Mouse (Mus musculus) kidney, postnatal 0 days (tissue): ENCODE measurements around the gene Wipf2. TPM values are rescaled to one million over a fixed set of nuclear protein-coding genes. Genes with fewer than 3 reads are reported as not detected.

ENCODE experiments used
- ATAC-seq: fragments of 200-750 bp; cut with Nextera tagmentation; replicated peaks from 2 replicates; pipeline ENCODE4 v1.8.0; 2017; ENCODE audit warnings: low read depth, moderate number of reproducible peaks, moderate TSS enrichment, moderate library complexity; ENCODE audit not compliant: low FRiP score
- DNase-seq: peaks from one replicate; pipeline ENCODE4 v3.0.0-alpha.2; 2016; ENCODE audit warnings: low spot score
- H3K27ac ChIP-seq: fragments of 300-500 bp; sonication (generic); 2 replicates; pipeline ENCODE4 v1.5.1; 2014; ENCODE audit warnings: mild to moderate bottlenecking
- H3K27me3 ChIP-seq: fragments of 300-500 bp; sonication (generic); 2 replicates; pipeline ENCODE4 v1.6.1; 2014; ENCODE audit warnings: low read length, mixed read lengths; ENCODE audit not compliant: insufficient read depth
- H3K36me3 ChIP-seq: fragments of 300-500 bp; sonication (generic); 2 replicates; pipeline ENCODE4 v1.6.1; 2014; ENCODE audit warnings: low read length, mixed read lengths; ENCODE audit not compliant: insufficient read depth
- H3K4me1 ChIP-seq: fragments of 300-500 bp; sonication (generic); replicated peaks from 2 replicates; pipeline ENCODE4 v1.6.1; 2014; ENCODE audit warnings: antibody characterized with exemption, low read length, mixed read lengths; ENCODE audit not compliant: insufficient read depth
- H3K4me2 ChIP-seq: fragments of 300-500 bp; sonication (generic); 2 replicates; pipeline ENCODE4 v1.6.1; 2014; ENCODE audit warnings: mild to moderate bottlenecking, low read length, moderate library complexity, mixed read lengths
- H3K4me3 ChIP-seq: fragments of 300-500 bp; sonication (generic); replicated peaks from 2 replicates; pipeline ENCODE4 v1.5.1; 2014; ENCODE audit warnings: low read depth, low read length
- H3K9ac ChIP-seq: fragments of 300-500 bp; sonication (generic); 2 replicates; pipeline ENCODE4 v1.6.1; 2014; ENCODE audit warnings: low read depth, low read length
- H3K9me3 ChIP-seq: fragments of 300-500 bp; sonication (generic); replicated peaks from 2 replicates; pipeline ENCODE4 v1.6.1; 2016; ENCODE audit warnings: low read length, inconsistent platforms, mixed read lengths
- CTCF ChIP-seq: IDR thresholded peaks from 2 replicates; pipeline ENCODE4 v1.5.1; 2016; ENCODE audit warnings: antibody characterized with exemption, low read depth, mild to moderate bottlenecking, moderate library complexity
- WGBS: fragments of 180-500 bp; shearing (Covaris S2); extraction: QIAGEN DNeasy Blood & Tissue Kit; methylation state at CpG from one replicate; pipeline ENCODE4 v1.1.7; 2014; 5-methylcytosine and 5-hydroxymethylcytosine counted together
- polyA plus RNA-seq: library from polyadenylated mRNA; unstranded; fragments of >200 nt; fragmentation: Nextera tagmentation; extraction: Ambion mirVana; gene quantifications from 2 replicates; pipeline ENCODE4 v1.2.1, GENCODE M21; 2015

The Wipf2 gene
- polyA plus RNA-seq, 1 experiment from 2014 or later, result 3.4 TPM

DNA sequence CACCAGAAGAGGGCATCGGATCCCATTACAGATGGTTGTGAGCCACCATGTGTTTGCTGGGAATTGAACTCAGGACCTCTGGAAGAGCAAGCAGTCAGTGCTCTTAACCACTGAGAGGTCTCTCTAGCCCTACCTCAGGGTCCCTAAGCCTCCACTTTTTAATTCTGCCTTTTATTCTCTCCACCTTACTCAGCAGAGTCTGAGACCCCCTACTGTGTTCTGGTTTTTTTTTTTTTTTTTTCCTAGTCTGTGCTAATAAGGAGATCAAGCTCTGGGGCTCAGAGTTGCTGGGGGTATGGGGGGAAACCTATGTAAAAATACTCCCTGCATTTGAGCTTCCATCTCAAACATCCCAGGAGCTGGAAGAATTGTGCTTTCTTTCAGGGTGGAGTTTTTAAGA is 88.7 kb downstream of the Wipf2 start:
- ATAC-seq, result no peak
- no peak for DNase-seq
- Histone ChIP-seq H3K36me3 (peaks cover 7% of the 10 kb centered on the region; the same call in 1 of the 2 replicates), H3K4me2 (no peak overlapping the region), H3K9me3 (no peaks in the 10 kb centered on the region), H3K4me1 (peaks cover 67% of the 10 kb centered on the region), H3K4me3 (no peak overlapping the region), H3K27ac (peak overlapping the region; percentile 96), H3K27me3 (no peaks in the 10 kb centered on the region), H3K9ac (no peak overlapping the region)
- 100% methylated on average over 1 of the region's 1 CpGs for WGBS
- TF ChIP-seq CTCF, result no peak

DNA sequence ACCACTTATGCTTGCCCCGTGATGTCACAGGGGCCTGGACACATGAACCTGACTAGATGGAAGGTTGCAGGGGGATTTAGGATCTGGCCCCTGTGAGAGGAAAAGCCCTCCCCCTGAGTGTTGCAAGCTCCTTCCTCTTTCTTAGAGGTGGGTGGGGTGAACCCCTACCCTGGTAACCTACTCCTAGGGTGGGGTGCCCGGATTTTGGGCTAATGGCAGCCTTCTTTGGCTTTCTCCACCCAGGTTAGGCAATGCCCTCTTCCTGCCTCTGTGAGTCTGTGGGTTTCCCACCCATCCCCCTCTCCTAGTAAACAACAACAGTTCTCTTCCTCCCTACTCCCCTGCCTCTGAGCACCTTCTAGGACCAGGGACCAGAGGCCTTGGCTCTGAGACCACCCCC is 89.3 kb downstream of the Wipf2 start:
- DNase-seq (no peak), ATAC-seq (no peak)
- Histone ChIP-seq H3K9ac (no peak overlapping the region), H3K27me3 (no peaks in the 10 kb centered on the region), H3K4me2 (no peak overlapping the region), H3K36me3 (peaks cover 7% of the 10 kb centered on the region; the same call in 1 of the 2 replicates), H3K9me3 (no peaks in the 10 kb centered on the region), H3K4me3 (no peak overlapping the region), H3K4me1 (peaks cover 63% of the 10 kb centered on the region), H3K27ac (no peak overlapping the region)
- 66% methylated on average over 2 of the region's 2 CpGs for WGBS
- no peak for TF ChIP-seq CTCF

DNA sequence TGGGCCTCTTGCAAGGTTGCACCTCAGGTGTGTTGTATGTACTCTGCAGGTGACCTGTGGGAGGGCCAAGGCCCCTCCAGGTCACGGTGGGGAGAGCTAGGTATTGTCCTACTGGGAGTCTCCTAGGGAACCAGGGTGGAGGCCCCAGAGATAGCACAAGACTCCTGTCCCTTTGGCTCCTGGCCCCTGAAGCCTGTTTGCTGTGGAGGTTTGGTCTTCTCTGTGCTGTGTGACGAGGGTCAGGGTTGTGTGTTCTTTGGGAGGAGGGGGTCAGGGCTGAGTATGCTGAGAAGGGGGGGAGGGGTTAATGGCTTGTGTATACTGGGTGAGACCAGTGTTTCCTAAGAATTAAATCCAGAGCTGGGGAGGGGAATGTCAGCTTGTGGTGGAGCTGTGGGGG is 89.9 kb downstream of the Wipf2 start:
- WGBS, result 18% methylated on average over 2 of the region's 2 CpGs
- Histone ChIP-seq H3K9ac (no peak overlapping the region), H3K27me3 (no peaks in the 10 kb centered on the region), H3K27ac (no peak overlapping the region), H3K4me2 (no peak overlapping the region), H3K9me3 (no peaks in the 10 kb centered on the region), H3K4me3 (no peak overlapping the region), H3K4me1 (peaks cover 63% of the 10 kb centered on the region), H3K36me3 (peaks cover 7% of the 10 kb centered on the region; the same call in 1 of the 2 replicates)
- ATAC-seq (no peak), DNase-seq (no peak)
- TF ChIP-seq CTCF, result no peak

DNA sequence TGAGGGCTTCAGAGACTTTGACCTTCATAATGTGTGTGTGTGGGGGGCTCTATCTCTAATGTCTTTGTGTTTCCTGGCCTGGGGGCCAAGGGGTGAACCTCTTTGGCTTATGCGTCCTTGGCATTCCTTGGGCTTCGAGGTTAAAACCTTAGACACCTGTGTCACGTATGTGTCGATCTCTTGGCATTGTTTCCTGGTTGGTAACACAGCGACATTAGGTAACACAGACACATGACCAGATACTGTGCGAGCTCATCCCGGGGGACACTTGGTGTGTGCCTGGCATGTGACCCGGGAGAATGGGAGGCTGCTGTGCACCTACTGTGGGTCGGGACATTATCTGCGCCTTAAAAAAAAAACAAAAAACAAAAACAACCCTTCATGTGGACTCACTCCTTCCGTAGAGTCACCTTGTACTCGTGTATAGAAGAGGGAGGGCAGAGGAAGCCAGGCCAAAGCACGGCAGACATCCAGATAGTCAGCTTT is 90.4 kb downstream of the Wipf2 start:
- Histone ChIP-seq H3K27ac (peak overlapping the region; percentile 76), H3K4me2 (peak overlapping the region; percentile 43), H3K27me3 (no peaks in the 10 kb centered on the region), H3K4me3 (no peak overlapping the region), H3K4me1 (peaks cover 63% of the 10 kb centered on the region), H3K36me3 (peaks cover 7% of the 10 kb centered on the region; the same call in 1 of the 2 replicates), H3K9ac (no peak overlapping the region), H3K9me3 (no peaks in the 10 kb centered on the region)
- DNase-seq, result no peak
- TF ChIP-seq CTCF, result no peak
- no peak for ATAC-seq
- 21% methylated on average over 13 of the region's 13 CpGs for WGBS

DNA sequence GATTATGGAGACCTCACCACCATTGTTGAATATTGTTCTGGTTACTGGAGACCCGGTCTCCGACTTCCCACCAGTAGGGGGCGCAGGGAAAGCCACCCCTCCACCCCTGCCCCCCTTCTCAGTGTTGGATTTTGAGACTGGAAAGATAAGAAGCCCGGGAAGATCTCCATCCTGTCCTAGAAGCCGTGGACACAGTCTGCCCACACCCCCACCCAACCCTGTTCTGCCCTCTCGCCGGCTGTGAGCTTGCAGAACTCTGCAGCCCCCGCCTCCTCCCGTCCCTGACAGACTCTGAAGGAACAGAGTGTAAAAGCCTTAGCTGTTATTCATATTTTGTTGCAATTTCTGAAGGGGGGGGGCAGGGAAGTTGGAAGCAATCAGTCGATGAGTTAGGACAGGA is 90.9 kb downstream of the Wipf2 start:
- H3K4me1 ChIP-seq, result peaks cover 66% of the 10 kb centered on the region
- whole genome bisulfite sequencing, result 3% methylated on average over 10 of the region's 10 CpGs
- peak; percentile 93 for DNase-seq

More for the DNA sequence above, 90.9 kb downstream of the Wipf2 start:
- peaks cover 7% of the 10 kb centered on the region; the same call in 1 of the 2 replicates for H3K36me3 ChIP-seq
- H3K27ac ChIP-seq, result peak overlapping the region; percentile 76
- peak overlapping the region; percentile 43 for H3K4me2 ChIP-seq
- no peak overlapping the region for H3K4me3 ChIP-seq
- 0 out of 2 replicates have a peak overlapping the region, but pooled peaks have one; percentile 13 for H3K9ac ChIP-seq
- no peak; the same call in 1 of the 2 replicates for ATAC-seq
- H3K9me3 ChIP-seq, result no peaks in the 10 kb centered on the region
- peak; percentile 76 for TF ChIP-seq CTCF
- H3K27me3 ChIP-seq, result no peaks in the 10 kb centered on the region

Other genes starting within 250 kb of the Wipf2 start
- 0.92 and 1.2 TPM in 2 replicates for gene Gm12355, start 238.0 kb upstream of the Wipf2 start, polyA plus RNA-seq
- gene Gsdma3, start 237.3 kb upstream of the Wipf2 start, polyA plus RNA-seq, result not detected in 2 replicates
- gene Gsdma2, start 216.9 kb upstream of the Wipf2 start, polyA plus RNA-seq, result not detected in 2 replicates
- gene Gsdma, start 199.3 kb upstream of the Wipf2 start, polyA plus RNA-seq, result 0.21 TPM in 1 of 2 replicates, not detected in the other
- gene Psmd3, start 181.1 kb upstream of the Wipf2 start, polyA plus RNA-seq, result 234 and 259 TPM in 2 replicates
- gene Csf3, start 162.4 kb upstream of the Wipf2 start, polyA plus RNA-seq, result 0.13 and 0.19 TPM in 2 replicates
- 38.3 and 41.2 TPM in 2 replicates for gene Med24, start 134.2 kb upstream of the Wipf2 start, polyA plus RNA-seq
- gene Thra, start 123.0 kb upstream of the Wipf2 start, polyA plus RNA-seq, result 26.1 TPM in 2 replicates
- 3.1 and 3.5 TPM in 2 replicates for gene Nr1d1, start 88.3 kb upstream of the Wipf2 start, polyA plus RNA-seq
- gene Msl1, start 68.1 kb upstream of the Wipf2 start, polyA plus RNA-seq, result 17.8 and 19.3 TPM in 2 replicates
- gene Casc3, start 58.7 kb upstream of the Wipf2 start, polyA plus RNA-seq, result 24.6 and 25.7 TPM in 2 replicates
- gene Rapgefl1, start 26.9 kb upstream of the Wipf2 start, polyA plus RNA-seq, result 0.77 and 1.0 TPM in 2 replicates
- 12.3 and 15.5 TPM in 2 replicates for gene Cdc6, start 44.2 kb downstream of the Wipf2 start, polyA plus RNA-seq
- gene Rara, start 64.2 kb downstream of the Wipf2 start, polyA plus RNA-seq, result 25.7 and 26.3 TPM in 2 replicates
- gene Gjd3, start 119.4 kb downstream of the Wipf2 start, polyA plus RNA-seq, result 1.1 and 1.6 TPM in 2 replicates
- 70.5 and 85.9 TPM in 2 replicates for gene Top2a, start 160.6 kb downstream of the Wipf2 start, polyA plus RNA-seq
- 584 and 616 TPM in 2 replicates for gene Igfbp4, start 177.6 kb downstream of the Wipf2 start, polyA plus RNA-seq
- 0.13 and 0.16 TPM in 2 replicates for gene Tns4, start 225.7 kb downstream of the Wipf2 start, polyA plus RNA-seq